Mouse (Mus musculus) embryonic facial prominence, embryonic 13.5 days (tissue): ENCODE results near the gene Hoxb4. TPM values are rescaled to one million over a fixed set of nuclear protein-coding genes. Genes with fewer than 3 reads are reported as not detected.

Experiments
- ATAC-seq: fragments of 200-750 bp; cut with Nextera tagmentation; 2 replicates; pipeline ENCODE4 v1.8.0; 2017; ENCODE audit warnings: low read depth; ENCODE audit not compliant: insufficient number of reproducible peaks, insufficient read depth, low FRiP score, low TSS enrichment
- H3K27ac ChIP-seq: fragments of 300-500 bp; sonication (generic); 2 replicates; pipeline ENCODE4 v1.5.1; 2015; ENCODE audit warnings: moderate library complexity, mild to moderate bottlenecking, inconsistent platforms
- H3K27me3 ChIP-seq: fragments of 300-500 bp; sonication (generic); 2 replicates; pipeline ENCODE4 v1.6.1; 2015; ENCODE audit warnings: mild to moderate bottlenecking, inconsistent platforms
- H3K36me3 ChIP-seq: fragments of 300-500 bp; sonication (generic); 2 replicates; pipeline ENCODE4 v1.6.1; 2015; ENCODE audit warnings: mild to moderate bottlenecking, inconsistent platforms
- H3K4me1 ChIP-seq: fragments of 300-500 bp; sonication (generic); 2 replicates; pipeline ENCODE4 v1.6.1; 2015; ENCODE audit warnings: inconsistent platforms
- H3K4me2 ChIP-seq: fragments of 300-500 bp; sonication (generic); 2 replicates; pipeline ENCODE4 v1.6.1; 2015; ENCODE audit warnings: moderate library complexity, mild to moderate bottlenecking, inconsistent platforms
- H3K4me3 ChIP-seq: fragments of 300-500 bp; sonication (generic); 2 replicates; pipeline ENCODE4 v1.5.1; 2015; ENCODE audit warnings: mild to moderate bottlenecking, inconsistent platforms
- H3K9ac ChIP-seq: fragments of 300-500 bp; sonication (generic); 2 replicates; pipeline ENCODE4 v1.6.1; 2015; ENCODE audit warnings: mild to moderate bottlenecking, inconsistent platforms
- H3K9me3 ChIP-seq: fragments of 300-500 bp; sonication (generic); 2 replicates; pipeline ENCODE4 v1.6.1; 2016; ENCODE audit warnings: inconsistent platforms
- WGBS: fragments of 180-500 bp; shearing (Covaris S2); methylation state at CpG from one replicate; pipeline ENCODE4 v1.1.7; 2015; ENCODE audit warnings: mixed read lengths; 5-methylcytosine and 5-hydroxymethylcytosine counted together
- polyA plus RNA-seq: library from polyadenylated mRNA; unstranded; fragments of >200 nt; fragmentation: Nextera tagmentation; extraction: Ambion mirVana; gene quantifications from 2 replicates; pipeline ENCODE4 v1.2.1, GENCODE M21; 2015

Gene Hoxb4
- polyA plus RNA-seq, 1 experiment from 2014 or later: 0.13 TPM

DNA sequence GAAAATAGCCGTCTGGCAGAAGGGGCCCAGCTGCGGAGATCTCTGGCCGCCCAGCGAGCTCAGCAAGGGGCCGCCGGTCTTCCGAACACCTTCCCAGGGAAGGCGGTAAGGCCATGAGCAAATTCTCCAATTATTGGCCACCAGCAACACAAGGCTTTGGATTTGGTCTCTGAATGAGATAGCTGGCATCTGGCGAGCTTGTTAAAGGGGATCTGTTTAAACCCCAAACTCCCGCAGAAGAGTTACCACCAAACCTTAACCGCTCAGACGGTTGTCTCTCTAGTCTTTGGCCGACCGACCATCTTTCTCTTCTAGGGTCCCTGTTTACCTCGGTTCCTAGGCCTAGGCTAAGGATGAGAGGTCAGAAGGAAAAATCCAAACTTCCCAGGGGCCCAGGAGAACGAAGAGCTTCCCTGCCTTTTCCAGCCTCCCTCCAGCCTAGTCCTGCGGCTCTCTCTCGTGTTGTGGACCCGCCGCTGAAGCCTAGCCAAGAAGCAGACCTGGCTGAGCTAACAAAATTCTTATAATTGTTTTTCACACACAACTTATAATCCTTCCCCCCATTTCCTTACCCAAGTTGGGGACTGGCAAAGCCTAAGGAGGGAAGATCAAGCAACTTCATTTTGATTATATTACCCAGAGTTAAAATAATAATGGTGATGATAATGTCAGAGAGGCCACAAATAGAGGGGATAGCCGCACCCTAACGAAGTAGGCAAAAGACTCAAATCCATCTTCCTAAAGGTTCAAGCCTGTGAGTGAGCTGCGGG lies 15.5 kb upstream of the Hoxb4 start:
- Histone ChIP-seq H3K9me3 (no peaks in the 10 kb centered on the region), H3K27ac (no peak overlapping the region), H3K4me2 (no peak overlapping the region), H3K27me3 (peaks cover 100% of the 10 kb centered on the region), H3K9ac (no peak overlapping the region), H3K4me1 (peaks cover 8% of the 10 kb centered on the region; the same call in 1 of the 2 replicates), H3K4me3 (no peak overlapping the region), H3K36me3 (no peaks in the 10 kb centered on the region)
- no peak for ATAC-seq
- 6% methylated on average over 23 of the region's 23 CpGs for WGBS

DNA sequence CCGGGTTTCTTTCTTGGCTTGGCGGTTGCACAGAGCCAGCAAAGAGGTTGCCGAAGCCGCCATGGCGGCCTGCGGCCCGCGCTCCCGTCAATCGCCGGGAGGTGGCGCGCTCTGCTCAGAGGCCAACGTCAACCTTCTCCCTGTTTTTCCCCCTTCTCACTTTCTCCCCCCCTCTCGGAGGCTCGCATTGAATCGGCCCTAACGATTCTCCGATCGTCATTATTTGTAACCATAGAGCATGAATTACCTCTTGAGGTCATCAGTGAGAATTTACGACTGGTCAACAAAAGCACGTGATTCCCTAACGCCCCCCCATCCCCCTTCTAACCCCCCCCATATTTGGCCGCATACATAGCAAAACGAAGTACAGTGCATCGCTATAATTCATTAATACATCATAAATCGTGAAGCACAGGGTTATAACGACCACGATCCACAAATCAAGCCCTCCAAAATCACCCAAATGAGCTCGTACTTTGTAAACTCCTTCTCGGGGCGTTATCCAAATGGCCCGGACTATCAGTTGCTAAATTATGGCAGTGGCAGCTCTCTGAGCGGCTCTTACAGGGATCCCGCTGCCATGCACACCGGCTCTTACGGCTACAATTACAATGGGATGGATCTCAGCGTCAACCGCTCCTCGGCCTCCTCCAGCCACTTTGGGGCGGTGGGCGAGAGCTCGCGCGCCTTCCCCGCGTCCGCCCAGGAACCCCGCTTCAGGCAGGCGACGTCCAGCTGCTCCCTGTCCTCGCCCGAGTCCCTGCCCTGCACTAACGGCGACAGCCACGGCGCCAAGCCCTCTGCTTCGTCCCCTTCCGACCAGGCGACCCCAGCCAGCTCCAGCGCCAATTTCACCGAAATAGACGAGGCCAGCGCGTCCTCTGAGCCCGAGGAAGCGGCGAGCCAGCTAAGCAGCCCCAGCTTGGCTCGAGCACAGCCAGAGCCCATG lies 14.6 kb upstream of the Hoxb4 start, which contains the start of gene Hoxb5:
Hoxb5 (plus strand) TSS at position 186 of the 949 bp plus-strand sequence.
- no peak within 1 kb of the TSS for H3K9ac ChIP-seq
- WGBS: 1% methylated on average over 69 of the region's 69 CpGs
- no peak for ATAC-seq

DNA sequence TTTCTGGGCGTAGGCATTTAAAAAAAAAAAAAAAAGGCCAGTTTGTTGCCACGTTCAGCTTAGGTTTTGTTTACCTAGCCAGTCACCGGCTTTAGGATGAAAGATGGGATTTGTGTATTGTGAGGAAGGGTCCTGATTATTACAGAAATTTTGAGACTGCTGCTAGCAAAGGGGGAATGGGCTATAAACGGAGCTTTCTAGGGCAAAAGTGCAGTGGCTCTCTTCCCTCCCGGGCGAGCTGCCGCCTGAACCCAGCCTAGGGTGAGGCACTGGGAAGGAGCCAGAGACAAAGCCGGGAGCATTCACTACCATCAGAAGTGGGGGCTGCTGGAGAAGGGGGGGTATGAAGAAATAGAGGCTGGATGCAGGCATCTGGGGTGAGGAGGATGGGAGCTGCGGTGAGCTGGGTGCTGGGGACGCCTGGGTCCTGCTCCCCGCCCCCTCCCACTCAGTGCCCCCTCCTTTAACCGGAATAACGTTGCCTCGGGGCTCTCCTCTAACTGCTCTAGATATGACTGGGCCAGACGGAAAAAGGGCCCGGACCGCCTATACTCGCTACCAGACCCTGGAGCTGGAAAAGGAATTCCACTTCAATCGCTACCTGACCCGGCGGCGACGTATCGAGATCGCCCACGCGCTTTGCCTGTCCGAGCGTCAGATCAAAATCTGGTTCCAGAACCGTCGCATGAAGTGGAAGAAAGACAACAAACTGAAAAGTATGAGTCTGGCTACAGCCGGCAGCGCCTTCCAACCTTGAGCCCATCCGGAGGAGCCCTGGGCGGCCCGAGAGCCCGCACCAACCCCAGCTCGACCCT lies 13.5 kb upstream of the Hoxb4 start:
- no peak overlapping the region for H3K4me3 ChIP-seq
- no peaks in the 10 kb centered on the region for H3K36me3 ChIP-seq
- ATAC-seq: no peak
- no peaks in the 10 kb centered on the region for H3K9me3 ChIP-seq
- H3K27ac ChIP-seq: no peak overlapping the region
- H3K4me2 ChIP-seq: no peak overlapping the region
- WGBS: under 1% methylated on average over 38 of the region's 38 CpGs
- H3K4me1 ChIP-seq: 0 out of 2 replicates have a peak, but pooled peaks cover 3% of the 10 kb centered on the region
- H3K9ac ChIP-seq: no peak overlapping the region
- peaks cover 100% of the 10 kb centered on the region for H3K27me3 ChIP-seq

More for the DNA sequence above, 14.6 kb upstream of the Hoxb4 start, which contains the start of gene Hoxb5:
- H3K4me1 ChIP-seq: peaks cover 8% of the 10 kb centered on the region; the same call in 1 of the 2 replicates
- peaks cover 100% of the 10 kb centered on the region for H3K27me3 ChIP-seq
- H3K36me3 ChIP-seq: no peaks in the 10 kb centered on the region
- H3K27ac ChIP-seq: no peak within 1 kb of the TSS
- H3K4me3 ChIP-seq: no peak within 1 kb of the TSS
- H3K9me3 ChIP-seq: no peaks in the 10 kb centered on the region
- no peak within 1 kb of the TSS for H3K4me2 ChIP-seq

DNA sequence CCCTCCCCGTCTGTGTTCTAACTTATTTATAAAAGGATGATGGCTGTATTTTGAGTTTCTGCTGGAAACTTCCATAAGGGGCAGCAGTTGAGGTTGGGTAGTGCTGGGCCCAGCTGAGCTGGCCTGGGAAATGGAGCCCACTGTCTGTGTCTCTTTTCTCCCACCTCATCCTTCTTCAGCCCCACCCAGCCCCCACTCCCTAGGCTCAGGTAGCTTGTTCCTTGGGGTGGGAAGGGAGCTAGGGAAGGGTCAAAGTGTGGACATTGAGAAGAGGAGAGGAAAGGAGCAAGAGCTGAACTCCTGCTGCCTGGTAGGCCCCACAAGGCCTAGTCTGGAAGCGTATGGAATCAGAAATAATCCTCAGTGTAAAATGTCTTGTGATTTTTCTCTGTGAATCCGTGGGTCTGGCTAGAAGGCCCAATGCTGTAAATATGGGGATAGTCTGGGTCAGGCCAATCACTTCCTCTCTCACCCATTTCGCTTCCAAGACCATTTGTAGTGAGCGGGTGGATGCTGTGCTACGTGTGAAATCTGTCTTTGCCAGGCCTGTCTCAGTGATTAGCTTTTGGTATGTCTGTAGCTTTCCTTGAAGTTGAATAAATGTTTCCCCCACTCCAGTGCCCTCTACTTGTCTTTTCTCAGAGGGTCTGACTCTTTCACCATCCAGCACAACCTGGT lies 12.4 kb upstream of the Hoxb4 start:
- peaks cover 100% of the 10 kb centered on the region for H3K27me3 ChIP-seq
- H3K9me3 ChIP-seq: no peaks in the 10 kb centered on the region
- no peak overlapping the region for H3K9ac ChIP-seq
- no peaks in the 10 kb centered on the region for H3K36me3 ChIP-seq
- H3K4me2 ChIP-seq: no peak overlapping the region
- H3K4me3 ChIP-seq: no peak overlapping the region
- H3K4me1 ChIP-seq: 0 out of 2 replicates have a peak, but pooled peaks cover 3% of the 10 kb centered on the region
- 20% methylated on average over 6 of the region's 6 CpGs for WGBS
- H3K27ac ChIP-seq: no peak overlapping the region
- no peak for ATAC-seq

DNA sequence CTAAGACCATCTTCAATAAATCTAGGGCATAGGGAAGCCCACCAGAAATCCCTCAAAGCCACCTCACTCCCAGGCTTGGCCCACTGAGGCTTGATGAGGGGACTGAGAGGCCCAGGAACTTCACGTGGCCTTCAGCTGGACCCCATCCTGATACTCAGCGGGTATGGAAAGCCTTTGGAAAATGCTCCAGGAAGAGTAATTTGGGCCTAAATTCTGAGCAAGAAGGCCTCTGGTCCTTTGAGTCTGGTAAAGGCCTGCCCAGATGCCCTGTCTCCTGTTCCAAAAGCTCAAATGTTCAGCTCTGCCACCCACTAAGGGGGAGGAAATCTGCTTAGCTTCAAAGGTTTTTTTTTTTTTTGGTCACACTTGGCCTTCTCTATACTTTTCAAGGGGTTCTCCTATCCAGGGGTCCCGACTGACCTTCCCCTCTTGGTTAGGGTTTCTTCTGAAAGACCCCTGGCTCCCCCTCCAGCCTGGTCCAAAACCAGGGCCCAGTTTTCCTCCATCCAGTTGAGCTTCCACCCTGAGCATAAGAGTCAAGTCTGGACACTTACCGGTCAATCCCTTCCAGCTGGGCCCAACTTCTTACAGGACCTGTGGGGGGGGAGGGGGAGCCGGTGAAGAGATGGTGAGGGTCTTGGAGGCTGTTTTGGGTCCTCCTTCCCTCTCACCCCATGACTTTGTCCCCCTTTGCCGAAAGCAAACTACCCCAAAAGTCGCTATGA lies 11.7 kb upstream of the Hoxb4 start:
- Histone ChIP-seq H3K9ac (no peak overlapping the region), H3K9me3 (no peaks in the 10 kb centered on the region), H3K27ac (no peak overlapping the region), H3K36me3 (no peaks in the 10 kb centered on the region), H3K27me3 (peaks cover 100% of the 10 kb centered on the region), H3K4me3 (no peak overlapping the region), H3K4me2 (no peak overlapping the region), H3K4me1 (0 out of 2 replicates have a peak, but pooled peaks cover 3% of the 10 kb centered on the region)
- no peak for ATAC-seq
- WGBS: 7% methylated on average over 7 of the region's 7 CpGs

DNA sequence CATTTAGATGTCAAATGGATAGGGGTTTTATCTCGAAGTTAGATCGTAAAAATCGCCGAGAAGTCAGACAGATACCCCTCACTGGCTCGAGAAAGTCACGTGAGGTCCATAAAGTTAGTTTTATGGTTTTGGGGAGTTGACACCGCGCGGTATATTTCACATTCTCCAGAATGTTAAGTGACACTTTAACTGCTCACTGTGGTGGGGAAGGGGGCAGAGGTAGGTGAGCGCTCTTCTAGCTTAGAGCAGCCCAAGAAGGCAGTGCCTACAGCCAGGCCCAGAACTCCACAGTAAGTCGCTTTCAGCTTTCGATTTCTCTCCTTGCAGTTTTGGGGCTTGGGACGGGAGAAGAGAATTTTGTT lies 11.2 kb upstream of the Hoxb4 start:
- peaks cover 100% of the 10 kb centered on the region for H3K27me3 ChIP-seq
- ATAC-seq: no peak
- H3K36me3 ChIP-seq: no peaks in the 10 kb centered on the region
- H3K4me1 ChIP-seq: 0 out of 2 replicates have a peak, but pooled peaks cover 3% of the 10 kb centered on the region
- no peak overlapping the region for H3K27ac ChIP-seq
- WGBS: 3% methylated on average over 13 of the region's 13 CpGs
- H3K4me2 ChIP-seq: no peak overlapping the region
- no peaks in the 10 kb centered on the region for H3K9me3 ChIP-seq
- no peak overlapping the region for H3K9ac ChIP-seq
- H3K4me3 ChIP-seq: no peak overlapping the region

DNA sequence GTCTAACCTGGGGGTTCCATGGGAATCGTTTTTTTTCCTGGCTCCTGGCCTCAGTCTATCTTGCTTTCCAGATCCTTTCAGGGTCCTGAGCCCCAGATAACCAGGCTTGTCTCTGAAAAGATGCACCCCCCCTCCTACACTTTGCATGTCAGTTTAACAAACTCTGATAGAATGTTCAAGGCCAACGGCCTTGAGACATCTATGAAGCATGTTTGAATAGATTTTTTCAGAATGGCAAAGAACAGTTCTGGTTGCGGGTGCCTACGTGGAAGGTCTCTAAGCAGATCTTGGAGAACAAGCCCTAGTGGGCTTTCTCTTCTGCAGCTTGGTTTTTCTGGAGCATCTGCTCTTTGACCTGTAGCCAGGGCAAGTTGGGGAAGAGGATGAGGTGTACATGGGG lies 9.3 kb upstream of the Hoxb4 start:
- no peaks in the 10 kb centered on the region for H3K36me3 ChIP-seq
- no peak overlapping the region for H3K9ac ChIP-seq
- H3K27me3 ChIP-seq: peaks cover 100% of the 10 kb centered on the region
- no peak for ATAC-seq
- no peak overlapping the region for H3K27ac ChIP-seq
- H3K4me1 ChIP-seq: no peaks in the 10 kb centered on the region
- no peak overlapping the region for H3K4me2 ChIP-seq
- 11% methylated on average over 4 of the region's 4 CpGs for WGBS
- no peak overlapping the region for H3K4me3 ChIP-seq
- H3K9me3 ChIP-seq: no peaks in the 10 kb centered on the region

DNA sequence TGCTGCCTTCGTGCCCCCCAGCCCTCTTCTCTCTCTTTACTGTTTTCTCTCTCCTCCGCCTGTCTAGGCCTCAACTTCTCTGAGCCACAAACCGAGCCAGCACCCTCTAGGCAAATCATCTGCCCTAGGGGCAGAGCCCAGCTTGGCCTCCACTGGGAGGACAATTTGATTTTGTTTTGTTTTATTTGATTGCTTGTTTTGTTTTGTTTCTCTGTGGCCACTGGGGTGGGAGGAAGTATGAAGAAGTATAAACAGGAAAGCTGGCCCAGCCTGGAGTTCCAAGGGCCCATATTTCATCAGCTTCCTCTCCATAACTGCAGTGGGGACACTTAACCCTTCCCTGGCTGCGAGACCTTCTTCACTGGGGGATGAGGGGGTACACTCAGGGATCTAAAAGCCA lies 8.8 kb upstream of the Hoxb4 start:
- Histone ChIP-seq H3K9ac (no peak overlapping the region), H3K4me2 (no peak overlapping the region), H3K4me1 (no peaks in the 10 kb centered on the region), H3K27me3 (peaks cover 100% of the 10 kb centered on the region), H3K36me3 (no peaks in the 10 kb centered on the region), H3K27ac (no peak overlapping the region), H3K4me3 (no peak overlapping the region), H3K9me3 (no peaks in the 10 kb centered on the region)
- no peak for ATAC-seq
- 8% methylated on average over 4 of the region's 4 CpGs for WGBS

DNA sequence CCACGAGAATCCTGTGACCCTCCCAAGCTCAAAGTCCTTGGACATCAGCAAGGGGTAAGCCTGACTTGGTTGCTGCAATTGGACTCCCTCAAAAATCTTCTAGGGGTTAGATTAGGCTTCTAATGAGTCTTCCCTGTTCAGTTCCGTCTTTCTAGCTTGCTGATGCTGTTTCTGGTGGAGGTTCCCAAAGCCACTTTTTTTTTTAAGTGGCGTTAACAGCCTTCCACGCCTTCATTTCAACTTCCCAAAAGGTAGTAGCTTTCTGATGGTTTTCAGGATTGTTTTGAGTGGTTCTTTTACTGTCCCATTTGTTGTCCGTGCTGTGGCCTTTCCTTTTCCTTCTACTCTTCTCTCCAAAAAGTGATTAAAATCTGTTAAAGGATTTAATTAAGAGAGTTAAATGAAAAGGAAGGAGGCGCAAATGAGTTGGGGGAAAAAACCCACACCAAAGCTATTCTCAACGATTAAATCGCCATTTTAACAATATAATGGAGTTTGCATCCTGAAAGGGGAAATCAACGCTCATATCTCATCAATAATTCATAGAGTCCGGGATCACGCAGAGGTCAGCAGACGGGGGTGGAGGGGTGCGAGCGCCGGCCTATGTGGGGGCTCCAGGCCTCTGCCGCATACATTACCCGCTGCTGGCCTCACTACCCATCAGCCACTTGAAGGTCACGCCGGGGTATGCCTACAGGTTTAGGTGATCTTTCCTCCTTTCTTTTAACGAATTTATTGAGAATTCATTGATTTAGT lies 7.7 kb upstream of the Hoxb4 start:
- no peaks in the 10 kb centered on the region for H3K9me3 ChIP-seq
- H3K4me1 ChIP-seq: no peaks in the 10 kb centered on the region
- H3K4me3 ChIP-seq: no peak overlapping the region
- 3% methylated on average over 20 of the region's 20 CpGs for WGBS
- no peak overlapping the region for H3K27ac ChIP-seq
- H3K4me2 ChIP-seq: no peak overlapping the region
- peaks cover 100% of the 10 kb centered on the region for H3K27me3 ChIP-seq
- no peaks in the 10 kb centered on the region for H3K36me3 ChIP-seq
- no peak overlapping the region for H3K9ac ChIP-seq
- ATAC-seq: no peak

DNA sequence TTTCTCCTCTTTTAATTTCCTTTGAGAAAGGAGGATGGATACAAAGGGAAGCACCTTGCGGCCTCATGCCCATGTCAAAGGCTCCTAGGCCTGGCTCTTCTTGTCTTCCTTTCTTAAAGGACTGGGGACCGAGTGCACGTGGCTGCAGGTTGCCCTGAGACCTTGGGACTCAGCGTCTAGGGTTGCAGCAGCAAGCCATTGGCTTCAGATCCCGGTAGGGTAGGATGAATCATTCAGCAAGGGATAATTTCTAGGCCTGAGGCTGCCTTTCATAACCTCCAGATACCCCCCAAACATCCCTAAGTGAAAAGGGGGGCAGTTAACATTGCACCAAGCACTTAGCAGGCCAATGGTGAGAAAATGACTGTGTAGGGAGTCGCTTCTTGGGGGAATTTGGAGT lies 7.0 kb upstream of the Hoxb4 start:
- Histone ChIP-seq H3K36me3 (no peaks in the 10 kb centered on the region), H3K9me3 (no peaks in the 10 kb centered on the region), H3K27ac (no peak overlapping the region), H3K27me3 (peaks cover 100% of the 10 kb centered on the region), H3K4me2 (peak overlapping the region; percentile 26; the same call in 1 of the 2 replicates), H3K9ac (no peak overlapping the region), H3K4me3 (peak overlapping the region; percentile 16), H3K4me1 (no peaks in the 10 kb centered on the region)
- 6% methylated on average over 6 of the region's 6 CpGs for WGBS
- ATAC-seq: no peak
